Comparison of ENCODE assay signal across 8 mouse cellular contexts in genomic region chr5:108461082-108462065, GRCm38 (mm10). TPM values are rescaled to one million over a fixed set of nuclear protein-coding genes. Genes with fewer than 3 reads are reported as not detected.
DNase-seq lines count a peak whose midpoint lies in the region; ATAC-seq and TF ChIP-seq lines count a peak whose summit lies in the region.

Pcgf3 (plus strand) TSS chr5:108461232.

- H3K4me1 ChIP-seq in G1E (ENCODE audit: insufficient read depth, low read depth, low read length), result peaks cover 58% of the 10 kb centered on the region
- H3K4me1 ChIP-seq in forebrain, postnatal 0 days (ENCODE audit: insufficient read depth), result peaks cover 36% of the 10 kb centered on the region
- peaks cover 16% of the 10 kb centered on the region for H3K4me1 ChIP-seq in lung, embryonic 16.5 days (replicated peaks; ENCODE audit: control insufficient read depth, insufficient read depth, low read length)

- peak within 1 kb of the TSS; percentile 98 for H3K4me2 ChIP-seq in forebrain, postnatal 0 days (ENCODE audit: low read depth)
- peak within 1 kb of the TSS; percentile 94 for H3K4me2 ChIP-seq in lung, embryonic 16.5 days (ENCODE audit: low read depth, low read length)

- peak; percentile 95 for DNase-seq in G1E (ENCODE audit: low spot score)
- DNase-seq in cerebellum, adult 18-20 months, result peak; percentile 97 to 99
- peak; percentile 98 for DNase-seq in forebrain, postnatal 0 days
- peak; percentile 88 for DNase-seq in layer of hippocampus, adult 9-10 months (ENCODE audit: low spot score)
- peak; percentile 91 for DNase-seq in ovary, postnatal 10 days (ENCODE audit: low spot score)
- peak; percentile 99 for DNase-seq in thymus, postnatal 10 days (ENCODE audit: low spot score in 2 of 2)

- peak within 1 kb of the TSS; percentile 81 for H3K4me3 ChIP-seq in G1E (ENCODE audit: low read depth, low read length)
- H3K4me3 ChIP-seq in forebrain, postnatal 0 days (ENCODE audit: low read depth, low read length), result peak within 1 kb of the TSS; percentile 68
- H3K4me3 ChIP-seq in lung, embryonic 16.5 days (ENCODE audit: low read length), result peak within 1 kb of the TSS; percentile 82

- H3K27me3 ChIP-seq in G1E (ENCODE audit: insufficient read depth, low read length), result peaks cover 23% of the 10 kb centered on the region
- no peaks in the 10 kb centered on the region for H3K27me3 ChIP-seq in forebrain, postnatal 0 days (ENCODE audit: insufficient read depth, low read length)
- no peaks in the 10 kb centered on the region for H3K27me3 ChIP-seq in lung, embryonic 16.5 days (ENCODE audit: control insufficient read depth, insufficient read depth, low read depth, low read length)

- peak within 1 kb of the TSS; percentile 88 for H3K27ac ChIP-seq in forebrain, postnatal 0 days (ENCODE audit: low read depth, low read length)
- peak within 1 kb of the TSS; percentile 78 for H3K27ac ChIP-seq in lung, embryonic 16.5 days (ENCODE audit: low read length)

- no peaks in the 10 kb centered on the region for H3K9me3 ChIP-seq in G1E (replicated peaks)
- no peaks in the 10 kb centered on the region for H3K9me3 ChIP-seq in forebrain, postnatal 0 days (ENCODE audit: low read length)
- H3K9me3 ChIP-seq in lung, embryonic 16.5 days (ENCODE audit: control insufficient read depth, low read length), result no peaks in the 10 kb centered on the region

- peak within 1 kb of the TSS; percentile 96 for H3K9ac ChIP-seq in forebrain, postnatal 0 days
- H3K9ac ChIP-seq in lung, embryonic 16.5 days (ENCODE audit: low read length), result peak within 1 kb of the TSS; percentile 97

- no peak for TF ChIP-seq CTCF in G1E (IDR thresholded peaks at IDR 0.05; ENCODE audit: low read depth, low read length)
- TF ChIP-seq CTCF in forebrain, postnatal 0 days (IDR thresholded peaks at IDR 0.05; ENCODE audit: low read depth), result no peak

- H3K36me3 ChIP-seq in G1E (replicated peaks), result peaks cover 15% of the 10 kb centered on the region
- no peaks in the 10 kb centered on the region for H3K36me3 ChIP-seq in forebrain, postnatal 0 days (ENCODE audit: insufficient read depth)
- no peaks in the 10 kb centered on the region for H3K36me3 ChIP-seq in lung, embryonic 16.5 days (ENCODE audit: control insufficient read depth, insufficient read depth, low read length)

- peak; percentile 97 for ATAC-seq in G1E (ENCODE audit: extremely low read depth, insufficient number of reproducible peaks, low FRiP score, poor library complexity, severe bottlenecking)
- peak; percentile 97 for ATAC-seq in forebrain, postnatal 0 days
- peak; percentile 95 for ATAC-seq in hematopoietic stem cell, adult 5-6 weeks (replicated peaks in 1 of 2; ENCODE audit: insufficient read depth in 1 of 2, low FRiP score in 2 of 2, low TSS enrichment in 1 of 2, low read depth in 1 of 2, poor library complexity in 2 of 2, severe bottlenecking in 2 of 2)
- ATAC-seq in lung, embryonic 16.5 days (ENCODE audit: low read depth), result peak; percentile 98

- under 1% methylated on average over 52 of the region's 62 CpGs for WGBS in forebrain, postnatal 0 days
- WGBS in lung, embryonic 16.5 days, result under 1% methylated on average over 60 of the region's 62 CpGs

RNA-seq across cellular contexts. Expression of gene Pcgf3, which starts in this region (rescaled TPM):
- 18.5 and 23.4 TPM in 2 replicates for total RNA-seq in G1E (2014; fragmentation: Nextera tagmentation)
- total RNA-seq in G1E (2017), result 8.7 and 9.0 TPM in 2 replicates
- polyA plus RNA-seq in G1E (2012), result 9.4 and 10.3 TPM in 2 replicates
- total RNA-seq in forebrain, postnatal 0 days (2014; rRNA removed), result 38.3 and 42.7 TPM in 2 replicates
- polyA plus RNA-seq in forebrain, postnatal 0 days (2015; fragmentation: Nextera tagmentation; extraction: Ambion mirVana), result 12.1 and 18.2 TPM in 2 replicates
- total RNA-seq in hematopoietic stem cell, adult 5-6 weeks (2017), result 12.3 and 19.4 TPM in 2 replicates
- polyA plus RNA-seq in lung, embryonic 16.5 days (2015; fragmentation: Nextera tagmentation; extraction: Ambion mirVana), result 16.9 and 18.9 TPM in 2 replicates

Comparison
In these comparisons a context has a peak if more than half of its experiments do, and no peak if none do; other contexts are left out.
1. Peak in every context shown above with its lines: DNase-seq, ATAC-seq, H3K4me3 ChIP-seq and H3K27ac ChIP-seq.